Mouse (Mus musculus) A20 (cell line): Measurements from ENCODE around the gene Oprd1.

Experiments
- DNase-seq: peaks from one replicate; pipeline ENCODE4 v3.0.0-alpha.2; 2011; ENCODE audit warnings: low read depth, low spot score

Gene Oprd1

GRCm38 (mm10) chr4:132079555-132080275, 64.6 kb downstream of the Oprd1 start:
- peak; percentile 75 for DNase-seq

- no peak for DNase-seq
Observed at GRCm38 (mm10) chr4:132078296-132078714, 66.0 kb downstream of the Oprd1 start.

- DNase-seq = no peak
Observed at GRCm38 (mm10) chr4:132077445-132077844, 66.8 kb downstream of the Oprd1 start.

GRCm38 (mm10) chr4:132076480-132077405, 67.5 kb downstream of the Oprd1 start:
- DNase-seq = no peak

- DNase-seq = no peak
Observed at GRCm38 (mm10) chr4:132075796-132076195, 68.5 kb downstream of the Oprd1 start.

GRCm38 (mm10) chr4:132074933-132075769, 69.1 kb downstream of the Oprd1 start, which contains the start of gene Epb41:
TSS of gene Epb41 (minus strand) at chr4:132075321.
- DNase-seq = peak; percentile 99

GRCm38 (mm10) chr4:132074077-132074932, 70.0 kb downstream of the Oprd1 start, which contains the start of gene Gm10300:
TSS of gene Gm10300 (plus strand) at chr4:132074697.
- DNase-seq = peak; percentile 77

- DNase-seq = no peak
Observed at GRCm38 (mm10) chr4:132072946-132073345, 71.3 kb downstream of the Oprd1 start.

GRCm38 (mm10) chr4:132072156-132072555, 72.1 kb downstream of the Oprd1 start:
- DNase-seq = no peak

- DNase-seq = no peak
Observed at GRCm38 (mm10) chr4:132071674-132072073, 72.6 kb downstream of the Oprd1 start.

- DNase-seq = no peak
Observed at GRCm38 (mm10) chr4:132067938-132068235, 76.4 kb downstream of the Oprd1 start.

- no peak for DNase-seq
Observed at GRCm38 (mm10) chr4:132067112-132067937, 77.0 kb downstream of the Oprd1 start.

GRCm38 (mm10) chr4:132066101-132066773, 78.0 kb downstream of the Oprd1 start:
- no peak for DNase-seq

GRCm38 (mm10) chr4:132065578-132065977, 78.7 kb downstream of the Oprd1 start:
- no peak for DNase-seq

GRCm38 (mm10) chr4:132064550-132064949, 79.7 kb downstream of the Oprd1 start:
- no peak for DNase-seq

GRCm38 (mm10) chr4:132062934-132063884, 81.1 kb downstream of the Oprd1 start:
- no peak for DNase-seq

GRCm38 (mm10) chr4:132062289-132062688, 82.0 kb downstream of the Oprd1 start:
- no peak for DNase-seq
